Mouse (Mus musculus) neural tube, embryonic 14.5 days (tissue): ENCODE data around the gene Thap3. TPM values are rescaled to one million over a fixed set of nuclear protein-coding genes. Genes with fewer than 3 reads are reported as not detected.

Source experiments
- ATAC-seq: fragments of 200-750 bp; cut with Nextera tagmentation; 2 replicates; pipeline ENCODE4 v1.8.0; 2017; ENCODE audit warnings: low read depth, mild to moderate bottlenecking, moderate TSS enrichment, moderate library complexity
- H3K27ac ChIP-seq: fragments of 300-500 bp; sonication (generic); 2 replicates; pipeline ENCODE4 v1.5.1; 2014; ENCODE audit warnings: low read depth, mild to moderate bottlenecking, control low read depth, low read length, moderate library complexity, mixed read lengths
- H3K27me3 ChIP-seq: fragments of 300-500 bp; sonication (generic); 2 replicates; pipeline ENCODE4 v1.6.1; 2014; ENCODE audit warnings: low read length; ENCODE audit not compliant: control insufficient read depth, insufficient read depth
- H3K36me3 ChIP-seq: fragments of 300-500 bp; sonication (generic); 2 replicates; pipeline ENCODE4 v1.6.1; 2014; ENCODE audit warnings: low read length, mixed read lengths; ENCODE audit not compliant: control insufficient read depth, insufficient read depth
- H3K4me1 ChIP-seq: fragments of 300-500 bp; sonication (generic); 2 replicates; pipeline ENCODE4 v1.6.1; 2014; ENCODE audit warnings: low read length; ENCODE audit not compliant: control insufficient read depth, insufficient read depth
- H3K4me2 ChIP-seq: fragments of 300-500 bp; sonication (generic); 2 replicates; pipeline ENCODE4 v1.6.1; 2014; ENCODE audit warnings: mild to moderate bottlenecking, low read depth, low read length, control low read depth
- H3K4me3 ChIP-seq: fragments of 300-500 bp; sonication (generic); 2 replicates; pipeline ENCODE4 v1.5.1; 2014; ENCODE audit warnings: low read depth, low read length, control low read depth, mixed read lengths
- H3K9ac ChIP-seq: fragments of 300-500 bp; sonication (generic); replicated peaks from 2 replicates; pipeline ENCODE4 v1.6.1; 2014; ENCODE audit warnings: low read depth, mild to moderate bottlenecking, control low read depth, low read length, mixed read lengths
- H3K9me3 ChIP-seq: fragments of 300-500 bp; sonication (generic); 2 replicates; pipeline ENCODE4 v1.6.1; 2016; ENCODE audit warnings: low read length; ENCODE audit not compliant: control insufficient read depth
- WGBS: fragments of 180-500 bp; shearing (Covaris S2); extraction: QIAGEN DNeasy Blood & Tissue Kit; methylation state at CpG from one replicate; pipeline ENCODE4 v1.1.7; 2014; 5-methylcytosine and 5-hydroxymethylcytosine counted together
- polyA plus RNA-seq: library from polyadenylated mRNA; unstranded; fragments of >200 nt; fragmentation: Nextera tagmentation; extraction: Ambion mirVana; gene quantifications from 2 replicates; pipeline ENCODE4 v1.2.1, GENCODE M21; 2014

Gene Thap3
- polyA plus RNA-seq, 1 experiment from 2014 or later = 30.3 TPM

GRCm38 (mm10) chr4:151934215-151934572 is 54.6 kb downstream of the Thap3 start:
- ATAC-seq = no peak
- 1% methylated on average over 23 of the region's 23 CpGs for WGBS
- H3K27ac ChIP-seq = no peak overlapping the region

GRCm38 (mm10) chr4:151933505-151934214 is 55.1 kb downstream of the Thap3 start, which contains the start of gene Dnajc11:
Gene Dnajc11, plus strand, starts transcription at chr4:151933691.
- WGBS = 1% methylated on average over 74 of the region's 83 CpGs
- no peaks in the 10 kb centered on the region; the same call in 1 of the 2 replicates for H3K27me3 ChIP-seq
- peak within 1 kb of the TSS; percentile 94 for H3K4me3 ChIP-seq
- no peaks in the 10 kb centered on the region for H3K9me3 ChIP-seq
- H3K4me1 ChIP-seq = peaks cover 10% of the 10 kb centered on the region
- peak within 1 kb of the TSS; percentile 90 for H3K9ac ChIP-seq
- peak; percentile 91 for ATAC-seq
- H3K4me2 ChIP-seq = peak within 1 kb of the TSS; percentile 74
- H3K27ac ChIP-seq = no peak within 1 kb of the TSS
- no peaks in the 10 kb centered on the region for H3K36me3 ChIP-seq

More at GRCm38 (mm10) chr4:151934215-151934572, 54.6 kb downstream of the Thap3 start:
- peak overlapping the region; percentile 74 for H3K4me2 ChIP-seq
- no peaks in the 10 kb centered on the region; the same call in 1 of the 2 replicates for H3K27me3 ChIP-seq
- peaks cover 10% of the 10 kb centered on the region for H3K4me1 ChIP-seq
- no peaks in the 10 kb centered on the region for H3K36me3 ChIP-seq
- peak overlapping the region; percentile 94 for H3K4me3 ChIP-seq
- H3K9me3 ChIP-seq = no peaks in the 10 kb centered on the region
- peak overlapping the region; percentile 90 for H3K9ac ChIP-seq

Other genes starting within 250 kb of the Thap3 start
- gene Camta1, start 127.1 kb downstream of the Thap3 start, polyA plus RNA-seq = 197 and 206 TPM in 2 replicates
- 82.4 and 87.0 TPM in 2 replicates for gene Dnajc11, start 55.3 kb downstream of the Thap3 start, polyA plus RNA-seq
- 15.1 and 22.1 TPM in 2 replicates for gene Phf13, start 7.3 kb upstream of the Thap3 start, polyA plus RNA-seq
- 2.1 and 3.0 TPM in 2 replicates for gene Klhl21, start 19.8 kb upstream of the Thap3 start, polyA plus RNA-seq
- 16.2 and 20.7 TPM in 2 replicates for gene Zbtb48, start 38.7 kb upstream of the Thap3 start, polyA plus RNA-seq
- gene Tas1r1, start 49.6 kb upstream of the Thap3 start, polyA plus RNA-seq = 1.4 and 2.1 TPM in 2 replicates
- 26.1 and 29.8 TPM in 2 replicates for gene Nol9, start 50.3 kb upstream of the Thap3 start, polyA plus RNA-seq
- 9.6 and 11.7 TPM in 2 replicates for gene Plekhg5, start 83.5 kb upstream of the Thap3 start, polyA plus RNA-seq
- gene Tnfrsf25, start 126.9 kb upstream of the Thap3 start, polyA plus RNA-seq = 0.54 and 1.1 TPM in 2 replicates
- 0.52 and 0.64 TPM in 2 replicates for gene Espn, start 163.4 kb upstream of the Thap3 start, polyA plus RNA-seq
- not detected in 2 replicates for gene Hes2, start 169.9 kb upstream of the Thap3 start, polyA plus RNA-seq
- gene Acot7, start 189.1 kb upstream of the Thap3 start, polyA plus RNA-seq = 332 and 348 TPM in 2 replicates